Mouse (Mus musculus) testis, adult 2 months (tissue): ENCODE data around the gene Sat2. TPM values are rescaled to one million over a fixed set of nuclear protein-coding genes. Genes with fewer than 3 reads are reported as not detected.
A peak's percentile ranks its signal among the peaks of the same experiment; 100 is the strongest.

Source experiments
- H3K27ac ChIP-seq: fragments of 200-500 bp; 2 replicates; pipeline ENCODE4 v1.5.1; 2012; ENCODE audit warnings: low read depth, low read length; ENCODE audit not compliant: control insufficient read depth, insufficient read depth
- H3K27me3 ChIP-seq: fragments of 200-500 bp; 2 replicates; pipeline ENCODE4 v1.6.1; 2012; ENCODE audit warnings: mild to moderate bottlenecking, low read length, moderate library complexity; ENCODE audit not compliant: control insufficient read depth, insufficient read depth
- H3K36me3 ChIP-seq: fragments of 200-500 bp; 2 replicates; pipeline ENCODE4 v1.6.1; 2012; ENCODE audit warnings: mild to moderate bottlenecking, low read length; ENCODE audit not compliant: control insufficient read depth, insufficient read depth
- H3K4me1 ChIP-seq: fragments of 200-500 bp; 2 replicates; pipeline ENCODE4 v1.6.1; 2012; ENCODE audit warnings: low read length; ENCODE audit not compliant: control insufficient read depth, insufficient read depth
- H3K4me3 ChIP-seq: fragments of 200-500 bp; 2 replicates; pipeline ENCODE4 v1.5.1; 2012; ENCODE audit warnings: low read depth, mild to moderate bottlenecking, low read length, moderate library complexity, mixed read lengths; ENCODE audit not compliant: control insufficient read depth
- CTCF ChIP-seq: fragments of 200-500 bp; IDR thresholded peaks from 2 replicates; pipeline ENCODE4 v1.5.1; 2012; ENCODE audit warnings: low read depth, mild to moderate bottlenecking, inconsistent platforms, low read length, moderate library complexity; ENCODE audit not compliant: control insufficient read depth, insufficient read depth, insufficient replicate concordance
- POLR2A ChIP-seq: fragments of 200-500 bp; IDR thresholded peaks from 2 replicates; pipeline ENCODE4 v1.6.1; 2012; ENCODE audit warnings: low read depth, mild to moderate bottlenecking, inconsistent platforms, low read length, moderate library complexity; ENCODE audit not compliant: control insufficient read depth
- polyA plus RNA-seq: library from polyadenylated mRNA; depleted of rRNA; stranded (reverse); fragments of >200 nt; gene quantifications from 2 replicates; pipeline ENCODE4 v1.2.3, GENCODE M21; 2012

Sat2 gene
- polyA plus RNA-seq, 1 experiment = 9.4 TPM

DNA sequence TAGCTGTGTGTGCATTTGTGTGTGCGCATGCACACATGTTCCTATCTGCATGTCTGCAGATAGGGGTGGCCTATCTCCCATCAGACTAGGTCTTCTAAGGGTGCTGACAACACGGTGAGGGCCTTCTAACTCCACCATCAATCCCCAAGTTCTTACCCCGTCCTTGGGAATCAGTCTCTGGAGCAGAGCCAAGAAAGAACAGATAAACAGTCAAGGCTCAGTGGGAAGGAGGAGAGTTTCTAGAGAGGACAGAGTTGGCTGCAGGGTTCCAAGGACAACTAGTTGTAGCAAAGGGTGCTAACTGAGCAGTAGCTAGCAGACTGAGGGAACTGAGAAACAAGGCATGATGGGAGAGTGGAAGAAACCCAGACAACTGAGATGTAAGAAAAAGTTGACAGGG, 20.1 kb upstream of the Sat2 start:
- Histone ChIP-seq H3K27me3 (no peaks in the 10 kb centered on the region), H3K27ac (peak overlapping the region; percentile 52), H3K4me3 (no peak overlapping the region), H3K4me1 (peaks cover 20% of the 10 kb centered on the region), H3K36me3 (no peaks in the 10 kb centered on the region)
- TF ChIP-seq CTCF (no peak), POLR2A (no peak)

DNA sequence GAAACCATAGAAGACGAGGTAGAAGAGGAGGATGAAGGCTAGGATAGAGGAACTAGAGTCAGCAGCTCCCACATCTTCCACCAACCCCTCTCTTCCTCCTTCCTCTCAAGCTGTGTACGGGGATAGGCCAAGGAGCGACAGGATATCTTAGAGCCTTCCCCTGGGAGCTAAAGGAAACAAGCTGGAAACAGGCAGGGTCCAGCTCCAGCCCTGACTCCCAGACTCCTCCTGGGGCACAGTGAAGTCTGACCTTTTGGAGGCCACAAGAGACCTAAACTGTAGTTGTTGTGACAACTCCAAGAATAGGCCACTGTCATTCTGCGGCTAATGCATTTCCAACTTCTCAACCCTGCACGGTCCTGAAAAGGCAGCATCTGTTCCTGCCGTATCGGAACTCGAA, 18.3 kb upstream of the Sat2 start:
- Histone ChIP-seq H3K4me3 (no peak overlapping the region), H3K4me1 (peaks cover 20% of the 10 kb centered on the region), H3K27ac (no peak overlapping the region), H3K27me3 (no peaks in the 10 kb centered on the region), H3K36me3 (no peaks in the 10 kb centered on the region)
- no peak for TF ChIP-seq POLR2A
- no peak for TF ChIP-seq CTCF

DNA sequence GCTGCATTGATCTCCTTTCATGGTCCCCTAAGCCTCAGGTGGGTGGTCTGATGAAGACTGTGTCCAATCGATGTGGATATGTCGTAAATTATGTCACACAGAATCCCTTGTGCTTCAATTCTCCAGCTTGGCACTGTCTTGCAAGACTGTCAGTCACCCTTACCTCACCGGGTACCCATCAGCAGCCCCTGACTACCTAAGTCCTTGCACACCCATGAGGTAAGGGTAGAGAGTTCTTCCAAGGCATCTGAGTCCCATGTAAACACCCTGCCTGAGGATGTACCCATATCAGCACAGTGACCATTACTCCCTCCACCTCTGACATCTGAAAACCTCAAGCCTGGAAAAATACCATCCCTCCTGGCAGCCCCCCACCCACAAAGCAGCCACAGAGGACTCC, 17.5 kb upstream of the Sat2 start:
- TF ChIP-seq CTCF = no peak
- no peak for TF ChIP-seq POLR2A
- Histone ChIP-seq H3K4me3 (no peak overlapping the region; the same call in 1 of the 2 replicates), H3K27ac (no peak overlapping the region), H3K27me3 (no peaks in the 10 kb centered on the region), H3K36me3 (no peaks in the 10 kb centered on the region), H3K4me1 (peaks cover 20% of the 10 kb centered on the region)

DNA sequence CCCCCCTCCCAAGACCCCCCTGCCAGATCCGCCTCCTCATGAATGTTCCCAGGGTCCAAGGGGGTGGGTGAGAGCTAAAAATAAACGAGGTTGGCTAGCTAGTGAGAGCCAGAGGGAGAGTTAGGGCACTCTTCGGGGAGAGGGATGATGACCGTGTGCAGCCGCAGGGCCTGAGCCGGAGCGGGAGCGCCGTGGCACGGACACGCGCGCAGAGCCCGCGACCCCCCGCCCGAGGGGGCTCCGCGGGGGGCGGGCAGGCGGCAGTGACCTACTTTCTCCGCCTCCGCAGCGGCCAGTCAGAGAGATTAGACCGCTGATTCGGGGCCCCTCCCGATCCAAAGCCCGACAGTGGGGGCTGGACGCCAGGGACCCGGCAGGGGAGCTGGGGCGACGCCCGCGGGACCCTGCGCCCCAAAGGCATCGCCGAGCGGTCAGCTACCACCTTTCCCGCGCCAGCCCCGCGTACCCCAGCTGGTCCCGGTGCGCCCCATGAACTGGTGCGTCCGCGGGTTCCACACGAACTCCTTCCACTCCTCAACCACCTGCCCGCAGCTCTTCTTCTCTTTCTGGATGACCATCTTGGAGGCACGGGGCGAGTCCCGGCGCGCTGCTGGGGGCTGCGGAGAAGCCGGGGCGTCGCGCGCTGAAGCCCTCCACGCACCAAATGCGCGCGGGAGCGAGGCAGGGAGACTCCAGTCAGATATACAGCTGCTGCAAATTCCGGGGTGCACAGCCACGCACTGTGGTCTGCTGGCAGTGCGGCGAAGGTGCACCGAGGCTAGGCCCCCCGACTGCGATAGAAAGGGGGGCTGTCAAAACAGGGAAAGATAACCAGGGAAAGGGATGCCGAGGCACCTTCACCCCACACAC, 16.8 kb upstream of the Sat2 start:
- no peaks in the 10 kb centered on the region for H3K36me3 ChIP-seq
- peak overlapping the region; percentile 54 for H3K27ac ChIP-seq
- no peaks in the 10 kb centered on the region for H3K27me3 ChIP-seq
- TF ChIP-seq POLR2A = no peak
- TF ChIP-seq CTCF = no peak
- H3K4me1 ChIP-seq = peaks cover 19% of the 10 kb centered on the region
- peak overlapping the region; percentile 77 for H3K4me3 ChIP-seq

GRCm38 (mm10) chr11:69605726-69606490, 15.9 kb upstream of the Sat2 start, which contains the start of gene Atp1b2:
Atp1b2 (minus strand) TSS chr11:69605942.
- H3K27me3 ChIP-seq = no peaks in the 10 kb centered on the region
- peak within 1 kb of the TSS; percentile 54 for H3K27ac ChIP-seq
- no peaks in the 10 kb centered on the region for H3K36me3 ChIP-seq
- H3K4me3 ChIP-seq = peak within 1 kb of the TSS; percentile 77
- peaks cover 15% of the 10 kb centered on the region for H3K4me1 ChIP-seq
- no peak for TF ChIP-seq CTCF
- TF ChIP-seq POLR2A = peak; percentile 79

DNA sequence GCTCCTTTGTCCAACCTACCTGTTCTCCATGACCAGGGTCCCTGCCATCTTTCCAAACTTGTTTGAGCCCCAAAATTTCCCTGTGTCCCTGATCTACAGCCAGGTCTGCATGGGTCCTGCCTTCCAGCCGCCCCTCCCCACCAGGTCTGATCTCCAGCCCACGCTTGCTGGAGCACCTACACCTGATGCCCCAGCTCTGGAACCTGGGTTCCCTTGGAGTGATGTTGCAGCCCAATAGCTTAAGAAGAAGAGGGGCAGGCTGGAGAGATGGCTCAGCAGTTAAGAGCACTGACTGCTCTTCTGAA, 15.4 kb upstream of the Sat2 start:
- no peak for TF ChIP-seq POLR2A
- TF ChIP-seq CTCF = no peak
- no peaks in the 10 kb centered on the region for H3K27me3 ChIP-seq
- no peak overlapping the region for H3K27ac ChIP-seq
- no peak overlapping the region for H3K4me3 ChIP-seq
- H3K4me1 ChIP-seq = peaks cover 15% of the 10 kb centered on the region
- H3K36me3 ChIP-seq = no peaks in the 10 kb centered on the region

DNA sequence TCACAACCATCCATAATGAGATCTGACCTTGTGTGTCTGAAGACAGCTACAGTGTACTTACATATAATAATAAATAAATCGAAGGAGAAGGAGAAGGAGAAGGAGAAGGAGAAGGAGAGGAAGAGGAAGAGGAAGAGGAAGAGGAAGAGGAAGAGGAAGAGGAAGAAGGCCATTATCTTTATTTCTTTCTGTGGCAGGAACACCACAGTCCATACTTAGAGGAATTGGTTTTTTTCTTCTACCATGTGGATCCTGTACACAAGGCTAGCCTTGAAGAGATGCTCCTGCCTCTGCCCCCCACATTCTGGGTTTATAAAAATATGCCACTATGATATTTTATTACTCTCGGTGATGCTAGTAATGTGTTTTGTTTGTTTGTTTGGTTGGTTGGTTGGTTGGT, 15.0 kb upstream of the Sat2 start:
- Histone ChIP-seq H3K4me1 (peaks cover 15% of the 10 kb centered on the region), H3K36me3 (no peaks in the 10 kb centered on the region), H3K27me3 (no peaks in the 10 kb centered on the region), H3K27ac (no peak overlapping the region), H3K4me3 (no peak overlapping the region)
- TF ChIP-seq POLR2A (no peak), CTCF (no peak)
